Mouse (Mus musculus) G1E (cell line): ENCODE measurements around the gene Fam186b.

Experiments
- CTCF ChIP-seq: IDR thresholded peaks from 2 replicates; pipeline ENCODE4 v1.5.1; 2012; ENCODE audit warnings: low read depth, low read length, inconsistent platforms, mixed read lengths
- POLR2AphosphoS5 ChIP-seq: IDR thresholded peaks from 2 replicates; pipeline ENCODE4 v1.6.1; 2012; ENCODE audit warnings: low read depth, low read length, inconsistent platforms; ENCODE audit not compliant: insufficient replicate concordance
- TAL1 ChIP-seq: conservative IDR thresholded peaks from 2 replicates; pipeline ENCODE4 v1.6.1; 2012; ENCODE audit warnings: low read depth, low read length, inconsistent platforms, mixed read lengths

DNA sequence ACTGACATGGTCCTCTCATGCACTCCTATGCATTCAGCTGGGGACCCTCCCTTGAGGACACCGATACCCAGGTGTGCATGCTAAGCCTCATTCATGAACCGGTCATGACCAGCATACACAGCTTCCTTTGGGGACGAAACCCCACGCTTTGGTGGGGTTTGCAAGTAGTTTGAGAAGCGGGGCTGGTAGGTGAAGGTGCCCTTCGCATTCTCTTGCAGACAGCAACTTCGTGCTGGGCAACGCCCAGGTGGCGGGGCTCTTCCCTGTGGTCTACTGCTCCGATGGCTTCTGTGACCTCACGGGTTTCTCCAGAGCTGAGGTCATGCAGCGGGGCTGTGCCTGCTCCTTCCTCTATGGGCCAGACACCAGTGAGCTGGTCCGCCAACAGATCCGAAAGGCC, 69.6 kb downstream of the Fam186b start:
- TF ChIP-seq CTCF (no peak), POLR2AphosphoS5 (no peak), TAL1 (no peak)
